Mouse (Mus musculus) limb, embryonic 11.5 days (tissue): ENCODE measurements at regions not wholly inside any gene's neighbourhood (a gene's known extent, or its start where the extent isn't known, plus 50 kb on each side); places are given as distances from the start of the nearest gene placed in this dataset.
A peak's percentile ranks its signal among the peaks of the same experiment; 100 is the strongest.
"Not testable (repeated sequence)": the region's sequence is repeated elsewhere in the genome, so short reads cannot be mapped to it uniquely, and the experiment has no call there.

Experiments used
- ATAC-seq: fragments of 200-750 bp; cut with Nextera tagmentation; 2 replicates; pipeline ENCODE4 v1.8.0; 2017; ENCODE audit warnings: low read depth; ENCODE audit not compliant: insufficient number of reproducible peaks, low FRiP score, low TSS enrichment
- DNase-seq: peaks from one replicate; pipeline ENCODE4 v3.0.0-alpha.2; 2015; ENCODE audit warnings: low spot score
- H3K27ac ChIP-seq: fragments of 300-500 bp; sonication (generic); replicated peaks from 2 replicates; pipeline ENCODE4 v1.5.1; 2014; ENCODE audit warnings: low read depth, mild to moderate bottlenecking, low read length
- H3K27me3 ChIP-seq: fragments of 300-500 bp; sonication (generic); 2 replicates; pipeline ENCODE4 v1.6.1; 2014; ENCODE audit warnings: mild to moderate bottlenecking, low read length, mixed read lengths; ENCODE audit not compliant: control insufficient read depth, insufficient read depth
- H3K36me3 ChIP-seq: fragments of 300-500 bp; sonication (generic); 2 replicates; pipeline ENCODE4 v1.6.1; 2014; ENCODE audit warnings: mild to moderate bottlenecking, low read length, moderate library complexity, mixed read lengths; ENCODE audit not compliant: control insufficient read depth, insufficient read depth
- H3K4me1 ChIP-seq: fragments of 300-500 bp; sonication (generic); 2 replicates; pipeline ENCODE4 v1.6.1; 2014; ENCODE audit warnings: low read length, mixed read lengths; ENCODE audit not compliant: control insufficient read depth, insufficient read depth
- H3K4me2 ChIP-seq: fragments of 300-500 bp; sonication (generic); 2 replicates; pipeline ENCODE4 v1.6.1; 2014; ENCODE audit warnings: low read depth, mild to moderate bottlenecking, moderate library complexity; ENCODE audit not compliant: severe bottlenecking
- H3K4me3 ChIP-seq: fragments of 300-500 bp; sonication (generic); 2 replicates; pipeline ENCODE4 v1.5.1; 2014; ENCODE audit warnings: low read depth, low read length
- H3K9ac ChIP-seq: fragments of 300-500 bp; sonication (generic); 2 replicates; pipeline ENCODE4 v1.6.1; 2014; ENCODE audit warnings: mild to moderate bottlenecking, low read length
- H3K9me3 ChIP-seq: fragments of 300-500 bp; sonication (generic); 2 replicates; pipeline ENCODE4 v1.6.1; 2016; ENCODE audit warnings: low read length; ENCODE audit not compliant: control insufficient read depth
- WGBS: fragments of 180-500 bp; shearing (Covaris S2); extraction: QIAGEN DNeasy Blood & Tissue Kit; methylation state at CpG from one replicate; pipeline ENCODE4 v1.1.7; 2014; 5-methylcytosine and 5-hydroxymethylcytosine counted together

DNA sequence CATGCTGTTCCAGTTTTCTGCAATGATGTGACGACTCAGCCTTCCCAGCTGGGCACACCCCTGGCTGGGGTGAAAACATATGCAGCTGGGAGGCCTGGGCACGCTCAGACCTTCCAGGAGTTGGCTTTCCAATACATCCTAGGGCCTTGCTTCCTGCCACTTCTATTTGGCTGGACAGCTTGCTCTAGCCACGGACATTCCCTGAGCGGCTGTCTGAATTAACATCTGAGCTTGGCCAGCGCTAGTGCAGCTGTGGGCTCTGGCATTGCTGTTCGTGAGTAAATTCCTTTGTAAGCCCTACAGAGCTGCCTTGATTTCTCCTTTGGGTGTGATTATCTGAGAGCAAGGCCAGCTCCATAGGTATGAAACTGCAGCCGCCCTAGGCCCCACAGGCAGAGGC is 78.2 kb upstream of the Tcf12 start:
- ATAC-seq = no peak
- DNase-seq = no peak
- whole genome bisulfite sequencing = 84% methylated on average over 7 of the region's 7 CpGs
- Histone ChIP-seq H3K4me1 (no peaks in the 10 kb centered on the region), H3K27ac (no peak overlapping the region), H3K27me3 (no peaks in the 10 kb centered on the region), H3K4me2 (no peak overlapping the region), H3K9me3 (no peaks in the 10 kb centered on the region), H3K36me3 (no peaks in the 10 kb centered on the region), H3K9ac (no peak overlapping the region), H3K4me3 (no peak overlapping the region)

- no peak overlapping the region for H3K9ac ChIP-seq
- no peaks in the 10 kb centered on the region for H3K9me3 ChIP-seq
- H3K4me1 ChIP-seq = no peaks in the 10 kb centered on the region
- H3K27me3 ChIP-seq = no peaks in the 10 kb centered on the region
- H3K27ac ChIP-seq = no peak overlapping the region
- DNase-seq (no peak), ATAC-seq (no peak)
- H3K4me2 ChIP-seq = no peak overlapping the region
- H3K4me3 ChIP-seq = no peak overlapping the region
- no peaks in the 10 kb centered on the region for H3K36me3 ChIP-seq
- 81% methylated on average over 4 of the region's 4 CpGs for WGBS
Measured at GRCm38 (mm10) chr9:72190631-72191030, 79.0 kb upstream of the Tcf12 start.

- H3K36me3 ChIP-seq = no peaks in the 10 kb centered on the region
- no peak for ATAC-seq
- no peak overlapping the region for H3K27ac ChIP-seq
- 94% methylated on average over 8 of the region's 8 CpGs for WGBS
- no peaks in the 10 kb centered on the region for H3K27me3 ChIP-seq
- H3K4me1 ChIP-seq = no peaks in the 10 kb centered on the region
- no peak for DNase-seq
- H3K9ac ChIP-seq = no peak overlapping the region
- H3K4me2 ChIP-seq = no peak overlapping the region
- H3K9me3 ChIP-seq = no peaks in the 10 kb centered on the region
- no peak overlapping the region for H3K4me3 ChIP-seq
Measured at GRCm38 (mm10) chr9:72191091-72191490, 79.4 kb upstream of the Tcf12 start.

DNA sequence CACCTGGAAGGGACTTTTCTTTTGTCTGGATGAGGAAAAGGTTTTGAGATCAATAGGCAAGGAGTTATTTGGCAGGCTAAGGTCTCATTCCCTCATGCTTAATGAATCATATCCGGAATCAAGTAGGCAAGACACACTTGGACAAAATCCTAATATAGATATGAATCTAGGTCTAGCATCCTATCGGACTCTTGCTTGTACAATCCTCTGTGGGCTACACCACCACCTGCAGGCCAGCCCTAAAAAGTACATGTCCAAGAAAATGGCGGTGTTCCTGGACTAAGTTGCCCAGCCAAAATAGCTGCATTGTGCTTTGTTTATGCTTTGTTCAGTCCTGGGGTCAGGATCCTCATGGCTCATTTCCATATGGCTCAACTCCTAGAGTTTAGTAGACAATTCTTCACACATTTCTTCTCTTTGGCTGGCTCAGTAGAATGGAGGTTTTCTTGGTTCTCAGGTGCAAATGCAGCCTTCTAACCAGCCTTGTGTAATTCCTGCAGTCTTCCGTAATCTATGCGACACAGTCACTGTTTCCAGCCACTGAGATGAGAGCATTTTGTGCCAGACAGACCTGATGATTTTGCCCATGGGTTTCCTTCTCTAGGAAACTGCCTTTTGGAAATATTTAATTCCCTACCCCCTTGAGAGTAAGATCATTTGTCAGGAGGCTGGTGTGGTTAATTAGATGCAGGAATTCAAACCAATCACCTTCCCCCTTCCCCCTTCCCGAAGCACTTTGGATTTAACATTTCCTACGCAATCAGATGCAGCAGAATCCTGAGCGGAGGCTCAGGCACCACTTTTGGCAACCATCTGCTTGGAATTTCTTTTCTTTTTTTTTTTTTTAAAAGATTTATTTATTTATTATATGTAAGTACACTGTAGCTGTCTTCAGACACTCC is 80.6 kb upstream of the Tcf12 start:
- Histone ChIP-seq H3K4me3 (no peak overlapping the region), H3K9ac (no peak overlapping the region), H3K4me2 (no peak overlapping the region), H3K27me3 (no peaks in the 10 kb centered on the region), H3K4me1 (no peaks in the 10 kb centered on the region), H3K36me3 (no peaks in the 10 kb centered on the region), H3K9me3 (no peaks in the 10 kb centered on the region), H3K27ac (no peak overlapping the region)
- ATAC-seq (no peak), DNase-seq (peak; percentile 61)
- 56% methylated on average over 8 of the region's 8 CpGs for WGBS

GRCm38 (mm10) chr9:72192953-72193337 is 81.3 kb upstream of the Tcf12 start:
- not testable (repeated sequence) for ATAC-seq, DNase-seq, H3K9ac ChIP-seq, H3K4me1 ChIP-seq, H3K27ac ChIP-seq, H3K27me3 ChIP-seq, H3K4me3 ChIP-seq, H3K4me2 ChIP-seq, H3K9me3 ChIP-seq, H3K36me3 ChIP-seq
- WGBS = 64% methylated on average over 1 of the region's 1 CpGs

DNA sequence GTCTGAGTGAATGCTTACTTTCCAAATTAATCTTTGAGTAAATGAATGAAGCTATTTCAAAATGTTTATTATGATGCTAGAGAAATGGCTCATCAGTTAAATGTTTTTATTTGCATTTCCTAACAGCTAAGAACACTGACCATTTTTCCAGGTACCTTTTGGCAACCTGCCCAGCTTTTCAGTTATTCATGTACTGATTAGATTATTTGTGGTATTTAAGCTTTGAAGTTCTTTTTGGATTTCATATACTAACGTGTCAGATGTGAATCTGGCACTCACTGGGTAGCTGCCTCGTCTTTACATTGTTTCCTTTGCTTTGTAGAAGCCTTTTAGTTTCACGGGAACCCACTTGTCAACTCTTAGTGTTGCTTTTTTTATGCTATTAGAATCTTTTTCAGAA is 79.3 kb upstream of the Zfp280d start:
- no peaks in the 10 kb centered on the region for H3K27me3 ChIP-seq
- DNase-seq = no peak
- no peaks in the 10 kb centered on the region for H3K9me3 ChIP-seq
- H3K4me2 ChIP-seq = no peak overlapping the region
- H3K9ac ChIP-seq = no peak overlapping the region
- H3K36me3 ChIP-seq = no peaks in the 10 kb centered on the region
- H3K27ac ChIP-seq = no peak overlapping the region
- ATAC-seq = no peak
- no peak overlapping the region for H3K4me3 ChIP-seq
- WGBS = 79% methylated on average over 3 of the region's 3 CpGs
- H3K4me1 ChIP-seq = no peaks in the 10 kb centered on the region

DNA sequence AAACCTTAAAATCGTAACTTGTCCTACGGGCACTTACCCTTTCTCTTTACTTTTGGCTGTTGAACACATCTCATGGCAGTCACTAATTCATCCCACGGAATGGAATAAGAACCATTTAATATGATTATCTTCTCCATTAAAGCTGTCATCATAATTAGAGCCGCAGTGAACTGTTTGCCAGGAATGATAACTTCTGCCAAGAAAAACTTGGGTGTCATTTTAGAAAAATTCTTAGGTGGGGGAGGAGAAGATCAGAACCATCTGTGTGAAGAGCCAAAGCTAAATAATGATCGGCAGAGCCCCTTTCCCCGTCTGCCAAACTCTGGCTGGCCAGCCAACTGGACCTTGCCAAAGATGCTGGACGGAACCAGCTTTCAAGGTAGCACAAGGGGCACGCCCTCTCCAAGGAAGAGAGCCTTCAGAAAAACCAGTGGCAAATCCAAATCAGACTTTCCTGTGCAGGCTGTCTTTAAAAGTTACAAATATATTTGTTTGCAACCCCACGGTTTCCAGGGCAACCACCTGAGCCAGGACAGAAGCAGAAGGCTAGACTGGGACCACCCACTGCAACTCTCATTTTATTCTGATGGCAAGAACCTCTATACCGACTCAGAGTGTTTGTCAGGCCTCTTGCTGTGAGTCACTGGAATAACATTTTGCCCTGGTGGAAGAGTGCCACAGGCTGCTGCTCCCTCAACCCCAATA is 77.9 kb upstream of the Zfp280d start:
- Histone ChIP-seq H3K9ac (no peak overlapping the region), H3K27ac (no peak overlapping the region), H3K9me3 (no peaks in the 10 kb centered on the region), H3K4me2 (no peak overlapping the region), H3K4me3 (no peak overlapping the region), H3K36me3 (no peaks in the 10 kb centered on the region), H3K4me1 (no peaks in the 10 kb centered on the region), H3K27me3 (no peaks in the 10 kb centered on the region)
- ATAC-seq (no peak), DNase-seq (no peak)
- WGBS = 78% methylated on average over 10 of the region's 10 CpGs

- Histone ChIP-seq H3K4me1 (no peaks in the 10 kb centered on the region), H3K4me3 (no peak overlapping the region), H3K9ac (no peak overlapping the region), H3K27me3 (no peaks in the 10 kb centered on the region), H3K36me3 (no peaks in the 10 kb centered on the region), H3K4me2 (no peak overlapping the region), H3K27ac (no peak overlapping the region), H3K9me3 (no peaks in the 10 kb centered on the region)
- ATAC-seq (no peak), DNase-seq (no peak)
- 86% methylated on average over 11 of the region's 11 CpGs for WGBS
Measured at GRCm38 (mm10) chr9:72197331-72197732, 77.3 kb upstream of the Zfp280d start.
